Mouse (Mus musculus): ENCODE results near the gene Cdh6.

GRCm38 (mm10) chr15:13074047-13074446 lies 99.4 kb downstream of the Cdh6 start:
- TF ChIP-seq CTCF (IDR thresholded peaks at IDR 0.05; ENCODE audit: low read depth, low read length) (no peak), POLR2A (IDR thresholded peaks at IDR 0.05; ENCODE audit: extremely low read depth, insufficient read depth, low read length) (no peak)

Measured in liver, adult 2 months (tissue).